ENCODE assay signal across 7 mouse cellular contexts in genomic region chr3:75942303-75943060, GRCm38 (mm10). TPM values are rescaled to one million over a fixed set of nuclear protein-coding genes. Genes with fewer than 3 reads are reported as not detected.
DNase-seq lines count a peak whose midpoint lies in the region; ATAC-seq and TF ChIP-seq lines count a peak whose summit lies in the region.

No protein-coding gene starts in this region.

- H3K4me2 ChIP-seq in forebrain, embryonic 14.5 days (ENCODE audit: low read length), result no peak overlapping the region
- no peak overlapping the region for H3K4me2 ChIP-seq in liver, embryonic 14.5 days (ENCODE audit: low read depth)

- H3K27ac ChIP-seq in forebrain, embryonic 14.5 days (ENCODE audit: low read depth, low read length), result peak overlapping the region; percentile 33; the same call in 1 of the 2 replicates
- H3K27ac ChIP-seq in liver, embryonic 14.5 days, result no peak overlapping the region
- no peak overlapping the region for H3K27ac ChIP-seq in hindbrain, embryonic 10.5 days

- no peak for TF ChIP-seq CTCF in liver, embryonic 14.5 days (IDR thresholded peaks at IDR 0.05; ENCODE audit: low read depth)

- peak; percentile 72 for ATAC-seq in forebrain, embryonic 14.5 days
- 0 out of 2 replicates have a peak, but pooled peaks have one; percentile 21 for ATAC-seq in liver, embryonic 14.5 days (ENCODE audit: insufficient read depth)

- H3K36me3 ChIP-seq in forebrain, embryonic 14.5 days (ENCODE audit: control insufficient read depth, insufficient read depth, low read length), result 0 out of 2 replicates have a peak, but pooled peaks cover 2% of the 10 kb centered on the region
- peaks cover 4% of the 10 kb centered on the region; the same call in 1 of the 2 replicates for H3K36me3 ChIP-seq in liver, embryonic 14.5 days (replicated peaks; ENCODE audit: control insufficient read depth, insufficient read depth, low read depth)
- H3K36me3 ChIP-seq in hindbrain, embryonic 10.5 days, result peaks cover 36% of the 10 kb centered on the region

- no peaks in the 10 kb centered on the region for H3K27me3 ChIP-seq in forebrain, embryonic 14.5 days (replicated peaks; ENCODE audit: control insufficient read depth, insufficient read depth, low read length)
- H3K27me3 ChIP-seq in liver, embryonic 14.5 days (ENCODE audit: control insufficient read depth, insufficient read depth, low read length), result no peaks in the 10 kb centered on the region
- H3K27me3 ChIP-seq in hindbrain, embryonic 10.5 days (ENCODE audit: insufficient read depth, poor library complexity, severe bottlenecking), result no peaks in the 10 kb centered on the region

- DNase-seq in kidney, postnatal 10 days, result peak; percentile 26
- no peak for DNase-seq in kidney, adult 11 months
- DNase-seq in cerebellum, adult 18-20 months, result peak; percentile 61 to 65
- peak; percentile 67 for DNase-seq in forebrain, embryonic 14.5 days (ENCODE audit: low spot score)
- DNase-seq in liver, embryonic 14.5 days (ENCODE audit: low read depth in 3 of 3, low spot score in 3 of 3), result no peak
- no peak for DNase-seq in spleen, adult 12 weeks (ENCODE audit: low spot score)
- no peak for DNase-seq in hindbrain, embryonic 10.5 days (ENCODE audit: low spot score)

- TF ChIP-seq EP300 in liver, embryonic 14.5 days (IDR thresholded peaks at IDR 0.05; ENCODE audit: low read depth), result no peak

- no peaks in the 10 kb centered on the region; the same call in 1 of the 2 replicates for H3K4me1 ChIP-seq in forebrain, embryonic 14.5 days (ENCODE audit: control insufficient read depth, insufficient read depth, low read length)
- H3K4me1 ChIP-seq in liver, embryonic 14.5 days (replicated peaks; ENCODE audit: control insufficient read depth in 2 of 2, insufficient read depth in 2 of 2, low read length in 1 of 2), result peaks cover 0 to 5% of the 10 kb centered on the region in 2 experiments; a peak in 2 of 4 replicates
- H3K4me1 ChIP-seq in hindbrain, embryonic 10.5 days (replicated peaks), result no peaks in the 10 kb centered on the region; the same call in 1 of the 2 replicates

- no peak overlapping the region for H3K9ac ChIP-seq in forebrain, embryonic 14.5 days (ENCODE audit: low read length)
- no peak overlapping the region for H3K9ac ChIP-seq in liver, embryonic 14.5 days (replicated peaks)

- H3K4me3 ChIP-seq in forebrain, embryonic 14.5 days (ENCODE audit: low read depth, low read length), result no peak overlapping the region
- H3K4me3 ChIP-seq in liver, embryonic 14.5 days (ENCODE audit: insufficient read depth in 1 of 2, low read depth in 2 of 2, low read length in 2 of 2), result no peak overlapping the region
- H3K4me3 ChIP-seq in hindbrain, embryonic 10.5 days, result no peak overlapping the region

- 58% methylated on average over 12 of the region's 12 CpGs for WGBS in forebrain, embryonic 14.5 days
- WGBS in liver, embryonic 14.5 days (ENCODE audit: insufficient replicate concordance), result 70% methylated on average over 12 of the region's 12 CpGs
- WGBS in hindbrain, embryonic 10.5 days, result 78% methylated on average over 12 of the region's 12 CpGs

- no peaks in the 10 kb centered on the region for H3K9me3 ChIP-seq in forebrain, embryonic 14.5 days (replicated peaks; ENCODE audit: control insufficient read depth, low read length)
- no peaks in the 10 kb centered on the region for H3K9me3 ChIP-seq in liver, embryonic 14.5 days (ENCODE audit: control insufficient read depth, low read length)
- H3K9me3 ChIP-seq in hindbrain, embryonic 10.5 days, result no peaks in the 10 kb centered on the region

RNA-seq across cellular contexts. Expression of gene Golim4, which starts 14.3 kb away (rescaled TPM):
- 21.7 and 22.0 TPM in 2 replicates for polyA plus RNA-seq in forebrain, embryonic 14.5 days (2014; fragmentation: Nextera tagmentation; extraction: Ambion mirVana)
- 15.2 and 18.8 TPM in 2 replicates for polyA plus RNA-seq in liver, embryonic 14.5 days (2012; rRNA removed)
- polyA plus RNA-seq in liver, embryonic 14.5 days (2014; fragmentation: Nextera tagmentation; extraction: Ambion mirVana), result 12.5 and 14.4 TPM in 2 replicates
- polyA plus RNA-seq in hindbrain, embryonic 10.5 days (2016; fragmentation: Nextera tagmentation; extraction: Ambion mirVana), result 45.0 and 56.2 TPM in 2 replicates

Comparison
In these comparisons a context has a peak if more than half of its experiments do, and no peak if none do; other contexts are left out.
1. DNase-seq: peak in kidney, postnatal 10 days (single experiment), cerebellum, adult 18-20 months (2 of 2) and forebrain, embryonic 14.5 days (single experiment); none in kidney, adult 11 months (single experiment), liver, embryonic 14.5 days (0 of 3), spleen, adult 12 weeks (single experiment) and hindbrain, embryonic 10.5 days (single experiment).